Mouse (Mus musculus): ENCODE measurements around the gene Sesn2. TPM values are rescaled to one million over a fixed set of nuclear protein-coding genes. Genes with fewer than 3 reads are reported as not detected.

Gene Sesn2
- polyA plus RNA-seq, 1 experiment from 2014 or later = 10.2 TPM

- Histone ChIP-seq H3K4me3 (no peak overlapping the region), H3K27me3 (replicated peaks) (no peaks in the 10 kb centered on the region), H3K36me3 (peaks cover 20% of the 10 kb centered on the region), H3K4me1 (peaks cover 19% of the 10 kb centered on the region), H3K9me3 (no peaks in the 10 kb centered on the region), H3K9ac (no peak overlapping the region), H3K4me2 (replicated peaks) (no peak overlapping the region), H3K27ac (no peak overlapping the region)
- ATAC-seq (ENCODE audit: low FRiP score, low read depth) = no peak
- 94% methylated on average over 20 of the region's 20 CpGs for WGBS
Measured at GRCm38 (mm10) chr4:132530033-132530804, 19.9 kb upstream of the Sesn2 start.

DNA sequence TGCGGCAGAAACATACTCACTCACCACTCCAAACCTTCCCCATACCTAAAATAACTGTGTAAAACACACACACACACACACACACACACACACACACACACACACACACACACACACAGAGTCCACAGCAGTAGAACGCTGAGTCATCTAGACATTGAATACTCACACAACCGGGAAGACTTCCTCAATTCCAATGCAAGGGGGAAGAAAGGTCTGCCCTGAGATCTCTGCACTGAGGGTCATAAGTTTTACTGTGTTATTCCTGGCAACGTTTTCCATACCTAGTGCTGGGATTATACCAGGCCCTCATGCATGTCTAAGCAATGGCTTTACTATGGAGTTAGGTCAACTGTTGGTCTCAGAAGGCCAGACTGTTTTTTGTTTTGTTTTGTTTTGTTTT lies 19.0 kb upstream of the Sesn2 start:
- ATAC-seq (ENCODE audit: low FRiP score, low read depth) = no peak
- 83% methylated on average over 4 of the region's 4 CpGs for WGBS
- H3K4me1 ChIP-seq = peaks cover 19% of the 10 kb centered on the region

GRCm38 (mm10) chr4:132527917-132528522 lies 17.7 kb upstream of the Sesn2 start:
- H3K27me3 ChIP-seq (replicated peaks) = no peaks in the 10 kb centered on the region
- no peaks in the 10 kb centered on the region for H3K9me3 ChIP-seq

More for the DNA sequence above, 19.0 kb upstream of the Sesn2 start:
- H3K9ac ChIP-seq = no peak overlapping the region
- H3K27me3 ChIP-seq (replicated peaks) = no peaks in the 10 kb centered on the region
- no peaks in the 10 kb centered on the region for H3K9me3 ChIP-seq
- no peak overlapping the region for H3K27ac ChIP-seq
- H3K4me3 ChIP-seq = no peak overlapping the region
- peaks cover 20% of the 10 kb centered on the region for H3K36me3 ChIP-seq
- H3K4me2 ChIP-seq (replicated peaks) = no peak overlapping the region

GRCm38 (mm10) chr4:132526678-132527077 lies 16.4 kb upstream of the Sesn2 start:
- no peak overlapping the region for H3K27ac ChIP-seq
- H3K9ac ChIP-seq = no peak overlapping the region
- no peak for ATAC-seq (ENCODE audit: low FRiP score, low read depth)
- no peak overlapping the region for H3K4me2 ChIP-seq (replicated peaks)
- no peaks in the 10 kb centered on the region for H3K27me3 ChIP-seq (replicated peaks)
- H3K4me1 ChIP-seq = peaks cover 3% of the 10 kb centered on the region; the same call in 1 of the 2 replicates
- peaks cover 20% of the 10 kb centered on the region for H3K36me3 ChIP-seq
- H3K9me3 ChIP-seq = no peaks in the 10 kb centered on the region
- 53% methylated on average over 2 of the region's 2 CpGs for WGBS
- no peak overlapping the region for H3K4me3 ChIP-seq

More at GRCm38 (mm10) chr4:132527917-132528522, 17.7 kb upstream of the Sesn2 start:
- ATAC-seq (ENCODE audit: low FRiP score, low read depth) = no peak
- Histone ChIP-seq H3K9ac (no peak overlapping the region), H3K36me3 (peaks cover 20% of the 10 kb centered on the region), H3K4me1 (peaks cover 13% of the 10 kb centered on the region), H3K4me3 (no peak overlapping the region), H3K27ac (no peak overlapping the region), H3K4me2 (replicated peaks) (no peak overlapping the region)
- 95% methylated on average over 8 of the region's 8 CpGs for WGBS

DNA sequence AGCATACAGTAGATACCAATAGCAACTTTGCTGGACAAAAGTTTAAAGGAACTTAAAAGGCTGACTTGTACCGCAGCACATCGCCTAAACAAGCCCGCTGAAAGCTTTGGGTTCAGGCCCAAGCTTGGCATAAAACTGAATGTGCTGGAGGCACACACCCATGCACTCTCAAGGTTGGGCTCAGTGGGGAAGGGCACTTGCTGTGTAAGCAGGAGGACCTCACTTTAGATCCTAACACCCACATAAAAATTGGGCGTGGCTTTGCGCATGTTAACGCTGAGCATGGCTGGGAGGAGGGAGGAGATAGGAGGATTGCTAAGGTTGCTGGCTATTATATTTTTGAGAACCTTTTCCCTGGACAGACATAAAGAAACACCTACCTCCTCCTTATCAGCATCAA lies 14.5 kb upstream of the Sesn2 start:
- Histone ChIP-seq H3K36me3 (0 out of 2 replicates have a peak, but pooled peaks cover 5% of the 10 kb centered on the region), H3K9me3 (no peaks in the 10 kb centered on the region), H3K27me3 (replicated peaks) (no peaks in the 10 kb centered on the region), H3K27ac (no peak overlapping the region), H3K4me3 (no peak overlapping the region), H3K4me1 (no peaks in the 10 kb centered on the region), H3K4me2 (replicated peaks) (no peak overlapping the region), H3K9ac (no peak overlapping the region)
- 42% methylated on average over 6 of the region's 6 CpGs for WGBS
- no peak for ATAC-seq (ENCODE audit: low FRiP score, low read depth)

GRCm38 (mm10) chr4:132524321-132524741 lies 14.0 kb upstream of the Sesn2 start:
- 0 out of 2 replicates have a peak, but pooled peaks cover 3% of the 10 kb centered on the region for H3K36me3 ChIP-seq
- no peak overlapping the region for H3K27ac ChIP-seq
- 15% methylated on average over 11 of the region's 11 CpGs for WGBS

GRCm38 (mm10) chr4:132519188-132519587 lies 8.9 kb upstream of the Sesn2 start:
- Histone ChIP-seq H3K4me1 (peaks cover 4% of the 10 kb centered on the region), H3K4me2 (replicated peaks) (no peak overlapping the region), H3K4me3 (no peak overlapping the region), H3K9ac (no peak overlapping the region), H3K27me3 (replicated peaks) (no peaks in the 10 kb centered on the region), H3K9me3 (no peaks in the 10 kb centered on the region), H3K36me3 (no peaks in the 10 kb centered on the region), H3K27ac (no peak overlapping the region)
- no peak for ATAC-seq (ENCODE audit: low FRiP score, low read depth)
- WGBS = 93% methylated on average over 3 of the region's 3 CpGs

More at GRCm38 (mm10) chr4:132524321-132524741, 14.0 kb upstream of the Sesn2 start:
- Histone ChIP-seq H3K9ac (no peak overlapping the region), H3K4me1 (no peaks in the 10 kb centered on the region), H3K27me3 (replicated peaks) (no peaks in the 10 kb centered on the region), H3K4me2 (replicated peaks) (no peak overlapping the region), H3K9me3 (no peaks in the 10 kb centered on the region), H3K4me3 (no peak overlapping the region)
- no peak for ATAC-seq (ENCODE audit: low FRiP score, low read depth)

- no peaks in the 10 kb centered on the region for H3K9me3 ChIP-seq
Measured at GRCm38 (mm10) chr4:132518066-132518465, 7.8 kb upstream of the Sesn2 start.

DNA sequence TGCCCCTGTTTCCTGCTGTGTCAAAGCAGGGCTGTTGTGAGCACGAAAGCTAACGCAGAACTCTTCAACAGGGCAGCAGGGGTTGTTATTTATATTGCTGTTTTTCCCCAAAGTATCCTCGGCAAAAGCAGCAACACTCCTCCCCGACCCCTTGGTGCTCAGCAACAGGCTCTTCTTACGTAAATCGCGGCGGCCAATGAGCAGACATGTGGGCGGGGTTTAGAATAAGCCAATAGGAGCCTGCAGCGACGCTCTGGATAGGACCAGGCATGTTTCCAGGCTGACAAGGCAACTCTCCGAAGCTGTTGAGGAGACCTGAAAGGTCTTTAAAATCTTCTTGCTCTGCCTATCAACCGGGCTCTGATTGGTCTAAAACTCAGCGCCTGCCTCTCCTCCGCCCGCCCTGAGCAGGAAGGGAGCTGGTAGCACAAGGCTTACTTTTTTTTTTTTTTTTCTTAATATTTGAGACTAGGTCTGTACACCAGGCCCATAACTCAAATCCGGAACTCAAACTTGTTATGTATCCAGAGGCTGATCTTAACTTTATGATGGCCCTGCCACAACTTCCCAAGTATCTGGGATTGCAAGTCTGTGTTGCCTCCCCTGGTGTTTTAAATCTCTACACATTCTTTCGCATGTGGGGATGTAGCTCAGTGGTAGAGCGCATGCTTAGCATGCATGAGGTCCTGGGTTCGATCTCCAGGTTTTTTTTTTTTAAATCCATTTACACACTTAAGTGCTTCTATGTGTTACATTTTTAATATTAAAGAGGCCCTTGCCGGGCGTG lies 5.3 kb upstream of the Sesn2 start:
- Histone ChIP-seq H3K27ac (no peak overlapping the region), H3K9me3 (no peaks in the 10 kb centered on the region), H3K4me2 (replicated peaks) (peak overlapping the region; percentile 92), H3K4me3 (peak overlapping the region; percentile 39), H3K9ac (no peak overlapping the region), H3K36me3 (no peaks in the 10 kb centered on the region), H3K27me3 (replicated peaks) (no peaks in the 10 kb centered on the region), H3K4me1 (peaks cover 5% of the 10 kb centered on the region)
- peak; percentile 94 for ATAC-seq (ENCODE audit: low FRiP score, low read depth)
- WGBS = 22% methylated on average over 22 of the region's 22 CpGs

More at GRCm38 (mm10) chr4:132518066-132518465, 7.8 kb upstream of the Sesn2 start:
- Histone ChIP-seq H3K4me2 (replicated peaks) (no peak overlapping the region), H3K9ac (no peak overlapping the region), H3K27me3 (replicated peaks) (no peaks in the 10 kb centered on the region), H3K4me1 (peaks cover 5% of the 10 kb centered on the region), H3K36me3 (no peaks in the 10 kb centered on the region), H3K27ac (no peak overlapping the region), H3K4me3 (no peak overlapping the region)
- ATAC-seq (ENCODE audit: low FRiP score, low read depth) = no peak
- 47% methylated on average over 8 of the region's 8 CpGs for WGBS

- 0 out of 2 replicates have a peak overlapping the region, but pooled peaks have one; percentile 38 for H3K9ac ChIP-seq
- H3K4me1 ChIP-seq = peaks cover 5% of the 10 kb centered on the region
- H3K27ac ChIP-seq = no peak overlapping the region
- no peaks in the 10 kb centered on the region for H3K27me3 ChIP-seq (replicated peaks)
- no peaks in the 10 kb centered on the region for H3K36me3 ChIP-seq
- WGBS = 1% methylated on average over 21 of the region's 21 CpGs
- ATAC-seq (ENCODE audit: low FRiP score, low read depth) = peak; percentile 22
- H3K4me2 ChIP-seq (replicated peaks) = peak overlapping the region; percentile 92
- H3K4me3 ChIP-seq = peak overlapping the region; percentile 39
- no peaks in the 10 kb centered on the region for H3K9me3 ChIP-seq
Measured at GRCm38 (mm10) chr4:132514555-132515135, 4.3 kb upstream of the Sesn2 start.

DNA sequence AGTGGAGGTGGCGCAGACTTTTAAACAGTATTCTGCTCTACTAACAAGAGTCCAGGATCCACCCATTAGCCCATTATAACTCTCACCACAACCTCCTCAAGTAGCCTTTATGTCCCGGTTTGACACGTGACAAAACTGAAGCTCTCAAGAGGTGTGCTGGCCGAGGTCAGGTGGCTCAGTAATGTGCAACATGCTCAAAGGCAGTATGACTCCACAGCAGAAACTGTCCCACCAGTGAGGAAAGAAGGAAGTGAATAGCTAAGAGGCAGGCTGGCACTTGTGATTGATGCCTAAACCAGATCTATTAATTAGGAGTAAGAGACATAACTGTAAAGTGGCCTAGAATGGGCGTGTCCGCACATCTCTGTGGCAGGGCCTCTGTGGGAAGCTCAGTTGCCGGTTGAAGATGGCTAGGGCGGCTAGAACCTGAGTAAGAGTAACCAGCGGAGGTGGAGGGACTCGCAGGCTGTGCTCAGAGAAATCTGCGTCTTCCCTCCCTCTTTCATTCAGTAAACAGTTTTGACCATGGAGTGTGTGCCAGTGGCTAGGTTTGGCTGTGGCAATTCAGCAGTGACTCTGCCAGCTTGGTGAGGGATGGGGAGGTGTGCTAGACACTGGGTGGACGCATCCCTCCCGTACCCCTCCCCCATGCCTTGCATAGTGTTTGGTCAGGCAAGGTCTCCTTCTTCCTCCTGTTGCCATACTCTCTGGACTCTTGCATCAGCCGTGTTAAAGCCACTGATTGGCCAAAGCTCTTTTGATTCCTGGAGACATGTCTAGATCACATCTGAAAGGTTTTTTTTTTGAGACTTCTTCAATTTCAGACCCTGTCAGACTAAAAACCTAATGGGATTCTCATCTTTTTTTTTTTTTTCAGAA lies 3.3 kb upstream of the Sesn2 start:
- no peak for ATAC-seq (ENCODE audit: low FRiP score, low read depth)
- Histone ChIP-seq H3K36me3 (no peaks in the 10 kb centered on the region), H3K9me3 (no peaks in the 10 kb centered on the region), H3K27ac (no peak overlapping the region), H3K4me1 (peaks cover 6% of the 10 kb centered on the region), H3K4me2 (replicated peaks) (0 out of 2 replicates have a peak overlapping the region, but pooled peaks have one; percentile 4), H3K4me3 (no peak overlapping the region), H3K9ac (no peak overlapping the region), H3K27me3 (replicated peaks) (no peaks in the 10 kb centered on the region)
- 34% methylated on average over 14 of the region's 14 CpGs for WGBS

Data from neural tube, embryonic 12.5 days (tissue).